Mouse (Mus musculus) intestine, postnatal 0 days (tissue): ENCODE measurements around the gene Gm43720. TPM values are rescaled to one million over a fixed set of nuclear protein-coding genes. Genes with fewer than 3 reads are reported as not detected.
"Not testable (repeated sequence)": the region's sequence is repeated elsewhere in the genome, so short reads cannot be mapped to it uniquely, and the experiment has no call there.

Source experiments
- ATAC-seq: fragments of 200-750 bp; cut with Nextera tagmentation; 2 replicates; pipeline ENCODE4 v1.8.0; 2017; ENCODE audit warnings: mild to moderate bottlenecking, moderate TSS enrichment, moderate library complexity
- H3K27ac ChIP-seq: fragments of 300-500 bp; sonication (generic); 2 replicates; pipeline ENCODE4 v1.5.1; 2014; ENCODE audit warnings: mild to moderate bottlenecking, low read depth, low read length, moderate library complexity
- H3K27me3 ChIP-seq: fragments of 300-500 bp; sonication (generic); replicated peaks from 2 replicates; pipeline ENCODE4 v1.6.1; 2014; ENCODE audit warnings: low read length, mixed read lengths; ENCODE audit not compliant: control insufficient read depth, insufficient read depth
- H3K36me3 ChIP-seq: fragments of 300-500 bp; sonication (generic); 2 replicates; pipeline ENCODE4 v1.6.1; 2014; ENCODE audit warnings: mild to moderate bottlenecking, moderate library complexity; ENCODE audit not compliant: control insufficient read depth, insufficient read depth
- H3K4me1 ChIP-seq: fragments of 300-500 bp; sonication (generic); replicated peaks from 2 replicates; pipeline ENCODE4 v1.6.1; 2014; ENCODE audit warnings: antibody characterized with exemption, low read length, mixed read lengths; ENCODE audit not compliant: control insufficient read depth, insufficient read depth
- H3K4me2 ChIP-seq: fragments of 300-500 bp; sonication (generic); replicated peaks from 2 replicates; pipeline ENCODE4 v1.6.1; 2014; ENCODE audit warnings: low read depth, mild to moderate bottlenecking, moderate library complexity
- H3K4me3 ChIP-seq: fragments of 300-500 bp; sonication (generic); 2 replicates; pipeline ENCODE4 v1.5.1; 2014; ENCODE audit warnings: low read depth, low read length
- H3K9ac ChIP-seq: fragments of 300-500 bp; sonication (generic); 2 replicates; pipeline ENCODE4 v1.6.1; 2014; ENCODE audit warnings: mild to moderate bottlenecking, low read depth, low read length
- H3K9me3 ChIP-seq: fragments of 300-500 bp; sonication (generic); 2 replicates; pipeline ENCODE4 v1.6.1; 2016; ENCODE audit warnings: mixed run types; ENCODE audit not compliant: control insufficient read depth
- CTCF ChIP-seq: sonication (generic); IDR thresholded peaks from 2 replicates; pipeline ENCODE4 v1.5.1; 2016; ENCODE audit warnings: low read depth, mild to moderate bottlenecking, control low read depth, antibody characterized with exemption, moderate library complexity
- WGBS: fragments of 180-500 bp; shearing (Covaris S2); extraction: QIAGEN DNeasy Blood & Tissue Kit; methylation state at CpG from one replicate; pipeline ENCODE4 v1.1.7; 2014; 5-methylcytosine and 5-hydroxymethylcytosine counted together
- polyA plus RNA-seq: library from polyadenylated mRNA; unstranded; fragments of >200 nt; fragmentation: Nextera tagmentation; extraction: Ambion mirVana; gene quantifications from 2 replicates; pipeline ENCODE4 v1.2.1, GENCODE M21; 2015

The Gm43720 gene
- polyA plus RNA-seq, 1 experiment from 2014 or later: 0.07 TPM

- Histone ChIP-seq H3K4me3 (no peak overlapping the region), H3K27me3 (no peaks in the 10 kb centered on the region), H3K4me2 (no peak overlapping the region), H3K36me3 (no peaks in the 10 kb centered on the region), H3K4me1 (no peaks in the 10 kb centered on the region), H3K9ac (no peak overlapping the region), H3K27ac (no peak overlapping the region), H3K9me3 (0 out of 2 replicates have a peak, but pooled peaks cover 5% of the 10 kb centered on the region)
- no peak for TF ChIP-seq CTCF
- 56% methylated on average over 2 of the region's 2 CpGs for WGBS
- ATAC-seq: no peak
Observed at GRCm38 (mm10) chr5:138219864-138220263, 59.9 kb downstream of the Gm43720 start.

GRCm38 (mm10) chr5:138216632-138217031, 63.1 kb downstream of the Gm43720 start:
- WGBS: 95% methylated on average over 13 of the region's 13 CpGs
- H3K27ac ChIP-seq, H3K4me1 ChIP-seq, H3K27me3 ChIP-seq, H3K4me2 ChIP-seq, H3K9ac ChIP-seq, H3K4me3 ChIP-seq, H3K36me3 ChIP-seq, ATAC-seq, H3K9me3 ChIP-seq: not testable (repeated sequence)

Other genes with a start within 250 kb of the Gm43720 start
- not detected in 2 replicates for gene Smok3c, start 226.8 kb downstream of the Gm43720 start, polyA plus RNA-seq
- gene Zkscan1, start 194.9 kb downstream of the Gm43720 start, polyA plus RNA-seq: 5.6 and 6.5 TPM in 2 replicates
- gene Zscan21, start 163.1 kb downstream of the Gm43720 start, polyA plus RNA-seq: 17.9 and 19.2 TPM in 2 replicates
- 4.5 and 6.1 TPM in 2 replicates for gene Zfp113, start 124.2 kb downstream of the Gm43720 start, polyA plus RNA-seq
- 154 and 161 TPM in 2 replicates for gene Cops6, start 118.9 kb downstream of the Gm43720 start, polyA plus RNA-seq
- gene Ap4m1, start 108.0 kb downstream of the Gm43720 start, polyA plus RNA-seq: 4.8 and 5.5 TPM in 2 replicates
- gene Mcm7, start 107.5 kb downstream of the Gm43720 start, polyA plus RNA-seq: 35.9 and 39.1 TPM in 2 replicates
- 21.8 and 23.5 TPM in 2 replicates for gene Taf6, start 92.5 kb downstream of the Gm43720 start, polyA plus RNA-seq
- 12.1 and 13.0 TPM in 2 replicates for gene Cnpy4, start 92.5 kb downstream of the Gm43720 start, polyA plus RNA-seq
- gene Mblac1, start 85.6 kb downstream of the Gm43720 start, polyA plus RNA-seq: 5.2 and 6.0 TPM in 2 replicates
- gene Nxpe5, start 54.1 kb downstream of the Gm43720 start, polyA plus RNA-seq: 0.07 and 0.12 TPM in 2 replicates
- gene Lamtor4, start 24.5 kb downstream of the Gm43720 start, polyA plus RNA-seq: 124 and 135 TPM in 2 replicates
- 4.4 and 4.8 TPM in 2 replicates for gene BC037034, start 15.9 kb downstream of the Gm43720 start, polyA plus RNA-seq
- gene Gal3st4, start 7.1 kb downstream of the Gm43720 start, polyA plus RNA-seq: 0.63 and 0.65 TPM in 2 replicates
- 1.4 TPM in 2 replicates for gene Gpc2, start within 50 bp of the Gm43720 start, polyA plus RNA-seq
- gene Stag3, start 282 bp upstream of the Gm43720 start, polyA plus RNA-seq: 6.3 and 7.5 TPM in 2 replicates
- 0.21 TPM in 1 of 2 replicates, not detected in the other for gene Pvrig, start 62.0 kb upstream of the Gm43720 start, polyA plus RNA-seq
- 9.2 and 11.0 TPM in 2 replicates for gene Zfp157, start 161.5 kb upstream of the Gm43720 start, polyA plus RNA-seq